ENCODE assay signal across 1 mouse cellular context in the genomic region with DNA sequence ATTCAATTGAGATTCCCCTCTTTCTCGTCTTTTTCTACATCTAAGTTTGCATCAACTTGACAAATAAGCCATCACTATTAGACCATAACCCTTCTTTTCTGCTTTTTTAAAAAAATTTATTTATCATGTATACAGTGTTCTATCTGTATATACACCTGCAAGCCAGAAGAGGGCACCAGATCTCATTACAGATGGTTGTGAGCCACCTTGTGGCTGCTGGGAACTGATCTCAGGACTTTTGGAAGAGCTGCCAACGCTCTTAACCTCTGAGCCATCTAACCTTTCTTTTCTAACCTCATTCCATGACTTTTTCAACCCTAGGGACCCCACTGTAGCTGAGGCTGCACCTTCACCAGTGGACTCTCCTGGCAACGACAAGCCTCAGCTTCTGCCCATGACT.
TF ChIP-seq lines count a peak whose summit lies in the region.

No protein-coding gene starts in this region.

TF ChIP-seq in MEL, 35 proteins besides CTCF, POLR2A, EP300 and RAD21:
- TF ChIP-seq TBP (IDR thresholded peaks at IDR 0.05; ENCODE audit: low read depth, low read length): no peak
- no peak for TF ChIP-seq USF2 (IDR thresholded peaks at IDR 0.05; ENCODE audit: borderline replicate concordance in 1 of 2, insufficient read depth in 1 of 2, low read depth in 1 of 2, low read length in 2 of 2)
- TF ChIP-seq MAZ (IDR thresholded peaks at IDR 0.05; ENCODE audit: low read depth, low read length): no peak
- TF ChIP-seq ETS1 (IDR thresholded peaks at IDR 0.05; ENCODE audit: low read depth, low read length): no peak
- TF ChIP-seq SMC3 (IDR thresholded peaks at IDR 0.05; ENCODE audit: low read depth, low read length): peak; percentile 19
- no peak for TF ChIP-seq JUND (IDR thresholded peaks at IDR 0.05; ENCODE audit: low read depth, low read length)
- TF ChIP-seq GATA1 (IDR thresholded peaks at IDR 0.05; ENCODE audit: low read depth, low read length): no peak
- no peak for TF ChIP-seq TAL1 (IDR thresholded peaks at IDR 0.05; ENCODE audit: low read length)
TF ChIP-seq in MEL: peak in this region for 1.
